In genomic region chr6:72366844-72367443, GRCm38 (mm10) we compare ENCODE assay signal across 8 mouse cellular contexts. TPM values are rescaled to one million over a fixed set of nuclear protein-coding genes. Genes with fewer than 3 reads are reported as not detected.
DNase-seq lines count a peak whose midpoint lies in the region; ATAC-seq and TF ChIP-seq lines count a peak whose summit lies in the region.

Rnf181 (minus strand) TSS chr6:72366956.

- intact Hi-C loops in heart, postnatal 14 days (cut with DNase I) = no loop called here

- H3K27me3 ChIP-seq in neural tube, embryonic 11.5 days (ENCODE audit: control insufficient read depth, insufficient read depth, low read length) = no peaks in the 10 kb centered on the region
- no peaks in the 10 kb centered on the region for H3K27me3 ChIP-seq in limb, embryonic 12.5 days
- no peaks in the 10 kb centered on the region for H3K27me3 ChIP-seq in small intestine, adult 2 months (ENCODE audit: control insufficient read depth, insufficient read depth, low read length)

- no peak for TF ChIP-seq POLR2A in small intestine, adult 2 months (IDR thresholded peaks at IDR 0.05; ENCODE audit: low read depth, low read length)

- no peaks in the 10 kb centered on the region for H3K36me3 ChIP-seq in neural tube, embryonic 11.5 days (ENCODE audit: control insufficient read depth, insufficient read depth, low read length)
- no peaks in the 10 kb centered on the region for H3K36me3 ChIP-seq in limb, embryonic 12.5 days
- no peaks in the 10 kb centered on the region for H3K36me3 ChIP-seq in small intestine, adult 2 months (ENCODE audit: control insufficient read depth, insufficient read depth, low read length)

- H3K9me3 ChIP-seq in neural tube, embryonic 11.5 days (ENCODE audit: control insufficient read depth, low read length) = no peaks in the 10 kb centered on the region
- no peaks in the 10 kb centered on the region for H3K9me3 ChIP-seq in limb, embryonic 12.5 days

- WGBS in neural tube, embryonic 11.5 days = 79% methylated on average over 4 of the region's 4 CpGs
- 75% methylated on average over 4 of the region's 4 CpGs for WGBS in limb, embryonic 12.5 days
- WGBS in small intestine, adult 2 months = 87% methylated on average over 4 of the region's 4 CpGs

- no peak within 1 kb of the TSS for H3K4me2 ChIP-seq in neural tube, embryonic 11.5 days (ENCODE audit: low read depth)
- H3K4me2 ChIP-seq in limb, embryonic 12.5 days = no peak within 1 kb of the TSS

- no peak for ATAC-seq in neural tube, embryonic 11.5 days (ENCODE audit: insufficient read depth, low FRiP score, low TSS enrichment)
- ATAC-seq in erythroblast, adult 5-6 weeks (replicated peaks; ENCODE audit: low FRiP score, poor library complexity, severe bottlenecking) = no peak
- ATAC-seq in limb, embryonic 12.5 days (ENCODE audit: insufficient number of reproducible peaks, insufficient read depth, low FRiP score, low TSS enrichment, low read depth) = no peak

- no peak for TF ChIP-seq CTCF in small intestine, adult 2 months (IDR thresholded peaks at IDR 0.05; ENCODE audit: extremely low read depth, insufficient read length, insufficient replicate concordance, low read depth, low read length)

- no peak within 1 kb of the TSS for H3K9ac ChIP-seq in neural tube, embryonic 11.5 days (ENCODE audit: low read length)
- no peak within 1 kb of the TSS for H3K9ac ChIP-seq in limb, embryonic 12.5 days (replicated peaks)

- no peak within 1 kb of the TSS for H3K4me3 ChIP-seq in neural tube, embryonic 11.5 days (ENCODE audit: low read depth, low read length)
- no peak within 1 kb of the TSS for H3K4me3 ChIP-seq in limb, embryonic 12.5 days (replicated peaks)
- H3K4me3 ChIP-seq in small intestine, adult 2 months (ENCODE audit: low read depth, low read length) = no peak within 1 kb of the TSS

- H3K4me1 ChIP-seq in neural tube, embryonic 11.5 days (ENCODE audit: control insufficient read depth, insufficient read depth, low read length) = no peaks in the 10 kb centered on the region
- H3K4me1 ChIP-seq in limb, embryonic 12.5 days (replicated peaks) = peaks cover 6% of the 10 kb centered on the region; the same call in 1 of the 2 replicates
- H3K4me1 ChIP-seq in small intestine, adult 2 months (ENCODE audit: control insufficient read depth, insufficient read depth, insufficient read length, low read length) = peaks cover 10% of the 10 kb centered on the region; the same call in 1 of the 2 replicates

- DNase-seq in neural tube, embryonic 11.5 days (ENCODE audit: low spot score) = no peak
- no peak for DNase-seq in neural tube, embryonic 10.5 days (ENCODE audit: extremely low spot score, low spot score)
- no peak for DNase-seq in heart, postnatal 14 days
- DNase-seq in right cerebral cortex, postnatal 36 days (ENCODE audit: low spot score in 2 of 2) = no peak
- DNase-seq in embryo, embryonic 10 days (ENCODE audit: low spot score) = no peak

- no peak within 1 kb of the TSS for H3K27ac ChIP-seq in neural tube, embryonic 11.5 days (ENCODE audit: low read depth, low read length)
- no peak within 1 kb of the TSS for H3K27ac ChIP-seq in limb, embryonic 12.5 days
- no peak within 1 kb of the TSS for H3K27ac ChIP-seq in small intestine, adult 2 months (ENCODE audit: insufficient read depth, low read depth, low read length)

RNA-seq across cellular contexts. Expression of gene Rnf181, which starts in this region (rescaled TPM):
- 106 and 114 TPM in 2 replicates for polyA plus RNA-seq in neural tube, embryonic 11.5 days (2014; fragmentation: Nextera tagmentation; extraction: Ambion mirVana)
- total RNA-seq in erythroblast, adult 5-6 weeks (2015; ENCODE audit: low replicate concordance) = 37.1 and 51.6 TPM in 2 replicates
- 44.0 and 47.3 TPM in 2 replicates for total RNA-seq in erythroblast, adult 5-6 weeks (2017; ENCODE audit: low replicate concordance)
- 10 to 100 TPM; 45.5 to 46.5 TPM for total RNA-seq in heart, postnatal 14 days (2021)
- polyA plus RNA-seq in limb, embryonic 12.5 days (2016; fragmentation: Nextera tagmentation; extraction: Ambion mirVana) = 89.1 and 93.4 TPM in 2 replicates
- 59.5 and 97.6 TPM in 2 replicates for polyA plus RNA-seq in small intestine, adult 2 months (2012; rRNA removed)
